Mouse (Mus musculus) WW6 (cell line): ENCODE results near the gene Serpinb6d.

Experiments
- DNase-seq: peaks from one replicate; pipeline ENCODE4 v3.0.0-alpha.2; 2013; ENCODE audit warnings: low read depth, low spot score

Serpinb6d gene

GRCm38 (mm10) chr13:33661105-33661504 lies at the start of gene Serpinb6d:
Gene Serpinb6d (plus strand): TSS chr13:33661405.
- DNase-seq = no peak

- no peak for DNase-seq
Observed at GRCm38 (mm10) chr13:33622921-33623320, 38.3 kb upstream of the Serpinb6d start.

GRCm38 (mm10) chr13:33642540-33642939 lies 18.7 kb upstream of the Serpinb6d start:
- no peak for DNase-seq

- no peak for DNase-seq
Observed at GRCm38 (mm10) chr13:33662550-33662949, 1.3 kb downstream of the Serpinb6d start.

- DNase-seq = no peak
Observed at GRCm38 (mm10) chr13:33720296-33720695, 59.1 kb downstream of the Serpinb6d start.
